Mouse (Mus musculus) MEL (cell line): ENCODE data around the gene Pdlim4. TPM values are rescaled to one million over a fixed set of nuclear protein-coding genes. Genes with fewer than 3 reads are reported as not detected.

Source experiments
- DNase-seq: peaks from one replicate; pipeline ENCODE4 v3.0.0; 2011; ENCODE audit warnings: low read depth, low spot score
- H3K27ac ChIP-seq: 2 replicates; pipeline ENCODE4 v1.5.1; 2012; ENCODE audit warnings: low read depth, mild to moderate bottlenecking, control low read depth, low read length, moderate library complexity; ENCODE audit not compliant: control insufficient read depth
- H3K27me3 ChIP-seq, 2 experiments: fragments of 150-350 bp in 1 of 2; sonication (generic) in 1 of 2; 2 replicates each; pipeline ENCODE4 v1.6.1; 2012; ENCODE audit warnings: low read length in 2 of 2, mild to moderate bottlenecking in 2 of 2, improper control_type of control experiment in 1 of 2, moderate library complexity in 1 of 2; ENCODE audit not compliant: insufficient read depth in 2 of 2, control insufficient read depth in 1 of 2
- H3K36me3 ChIP-seq, 2 experiments: 2 replicates each; pipeline ENCODE4 v1.6.1; 2012 to 2014; ENCODE audit warnings: low read length in 2 of 2, improper control_type of control experiment in 1 of 2, inconsistent platforms in 1 of 2, mild to moderate bottlenecking in 1 of 2; ENCODE audit not compliant: insufficient read depth in 2 of 2, control insufficient read depth in 1 of 2
- H3K4me1 ChIP-seq, 2 experiments: fragments of 150-350 bp in 1 of 2; sonication (generic) in 1 of 2; 2 replicates each; pipeline ENCODE4 v1.6.1; 2012; ENCODE audit warnings: low read length in 2 of 2, improper control_type of control experiment in 1 of 2, mild to moderate bottlenecking in 1 of 2; ENCODE audit not compliant: insufficient read depth in 2 of 2, control insufficient read depth in 1 of 2
- H3K4me3 ChIP-seq, 2 experiments: fragments of 150-350 bp in 1 of 2; sonication (generic) in 1 of 2; 2 replicates each; pipeline ENCODE4 v1.5.1; 2012; ENCODE audit warnings: low read depth in 2 of 2, low read length in 2 of 2, mild to moderate bottlenecking in 2 of 2, moderate library complexity in 2 of 2, control low read depth in 1 of 2, improper control_type of control experiment in 1 of 2; ENCODE audit not compliant: control insufficient read depth in 1 of 2, insufficient read depth in 1 of 2
- H3K79me2 ChIP-seq: 2 replicates; pipeline ENCODE4 v1.6.1; 2012; ENCODE audit warnings: mild to moderate bottlenecking, low read length, moderate library complexity; ENCODE audit not compliant: control insufficient read depth, poor library complexity, insufficient read depth
- H3K9ac ChIP-seq: 2 replicates; pipeline ENCODE4 v1.6.1; 2012; ENCODE audit warnings: low read depth, mild to moderate bottlenecking, control low read depth, low read length, moderate library complexity; ENCODE audit not compliant: control insufficient read depth, poor library complexity, severe bottlenecking
- H3K9me3 ChIP-seq: fragments of 150-350 bp; sonication (generic); replicated peaks from 2 replicates; pipeline ENCODE4 v1.6.1; 2012; ENCODE audit warnings: mild to moderate bottlenecking, low read length, improper control_type of control experiment, moderate library complexity; ENCODE audit not compliant: insufficient read depth
- BHLHE40 ChIP-seq: IDR thresholded peaks from 2 replicates; pipeline ENCODE4 v1.6.1; 2012; ENCODE audit warnings: low read depth, mild to moderate bottlenecking, inconsistent platforms, low read length, improper control_type of control experiment, borderline replicate concordance
- CTCF ChIP-seq, 3 experiments: IDR thresholded peaks in 2 of 3; conservative IDR thresholded peaks in 1 of 3; 2 replicates each; pipeline ENCODE4 v1.5.1; 2011 to 2012; ENCODE audit warnings: low read length in 3 of 3, low read depth in 2 of 3, mild to moderate bottlenecking in 2 of 3, improper control_type of control experiment in 1 of 3, inconsistent platforms in 1 of 3, mixed read lengths in 1 of 3, moderate library complexity in 1 of 3; ENCODE audit not compliant: control insufficient read depth in 1 of 3, insufficient read depth in 1 of 3, poor library complexity in 1 of 3, severe bottlenecking in 1 of 3
- ETS1 ChIP-seq: IDR thresholded peaks from 2 replicates; pipeline ENCODE4 v1.6.1; 2012; ENCODE audit warnings: low read depth, mild to moderate bottlenecking, inconsistent platforms, low read length, improper control_type of control experiment, moderate library complexity
- GATA1 ChIP-seq: IDR thresholded peaks from 2 replicates; pipeline ENCODE4 v1.6.1; 2011; ENCODE audit warnings: low read depth, low read length, improper control_type of control experiment
- HCFC1 ChIP-seq: IDR thresholded peaks from 2 replicates; pipeline ENCODE4 v1.6.1; 2012; ENCODE audit warnings: low read depth, mild to moderate bottlenecking, inconsistent platforms, low read length, improper control_type of control experiment, moderate library complexity
- KAT2A ChIP-seq: conservative IDR thresholded peaks from 2 replicates; pipeline ENCODE4 v1.6.1; 2012; ENCODE audit warnings: low read depth, low read length, improper control_type of control experiment, inconsistent platforms
- MAX ChIP-seq: IDR thresholded peaks from 2 replicates; pipeline ENCODE4 v1.6.1; 2011; ENCODE audit warnings: low read length, improper control_type of control experiment
- MAZ ChIP-seq: IDR thresholded peaks from 2 replicates; pipeline ENCODE4 v1.6.1; 2012; ENCODE audit warnings: low read depth, mild to moderate bottlenecking, inconsistent platforms, low read length, improper control_type of control experiment
- MEF2A ChIP-seq: IDR thresholded peaks from 2 replicates; pipeline ENCODE4 v1.6.1; 2014; ENCODE audit warnings: low read depth, mild to moderate bottlenecking, inconsistent platforms, low read length, improper control_type of control experiment; ENCODE audit not compliant: poor library complexity, insufficient replicate concordance, severe bottlenecking; ENCODE audit errors: extremely low read depth
- MYB ChIP-seq: IDR thresholded peaks from 2 replicates; pipeline ENCODE4 v1.6.1; 2011; ENCODE audit warnings: mild to moderate bottlenecking, low read depth, low read length, improper control_type of control experiment
- MYC ChIP-seq: IDR thresholded peaks from 2 replicates; pipeline ENCODE4 v1.6.1; 2011; ENCODE audit warnings: low read depth, mild to moderate bottlenecking, low read length, improper control_type of control experiment, moderate library complexity
- NELFE ChIP-seq: IDR thresholded peaks from 2 replicates; pipeline ENCODE4 v1.6.1; 2011; ENCODE audit warnings: low read depth, low read length, improper control_type of control experiment
- POLR2A ChIP-seq, 2 experiments: IDR thresholded peaks; 2 replicates each; pipeline ENCODE4 v1.6.1; 2011 to 2012; ENCODE audit warnings: low read length in 2 of 2, mild to moderate bottlenecking in 2 of 2, control low read depth in 1 of 2, improper control_type of control experiment in 1 of 2, low read depth in 1 of 2, moderate library complexity in 1 of 2; ENCODE audit not compliant: control insufficient read depth in 1 of 2, insufficient read depth in 1 of 2, poor library complexity in 1 of 2
- POLR2AphosphoS2 ChIP-seq: IDR thresholded peaks from 2 replicates; pipeline ENCODE4 v1.6.1; 2011; ENCODE audit warnings: low read length, improper control_type of control experiment
- POLR2AphosphoS5 ChIP-seq: IDR thresholded peaks from 2 replicates; pipeline ENCODE4 v1.6.1; 2012; ENCODE audit warnings: low read depth, borderline replicate concordance, mild to moderate bottlenecking, inconsistent platforms, low read length, moderate library complexity, mixed read lengths
- RAD21 ChIP-seq: IDR thresholded peaks from 2 replicates; pipeline ENCODE4 v1.6.1; 2011; ENCODE audit warnings: mild to moderate bottlenecking, low read depth, low read length, improper control_type of control experiment
- RCOR1 ChIP-seq: IDR thresholded peaks from 2 replicates; pipeline ENCODE4 v1.6.1; 2012; ENCODE audit warnings: low read depth, mild to moderate bottlenecking, inconsistent platforms, low read length, improper control_type of control experiment
- SIN3A ChIP-seq: IDR thresholded peaks from 2 replicates; pipeline ENCODE4 v1.6.1; 2012; ENCODE audit warnings: low read length, improper control_type of control experiment, inconsistent platforms
- SMC3 ChIP-seq: IDR thresholded peaks from 2 replicates; pipeline ENCODE4 v1.6.1; 2011; ENCODE audit warnings: low read depth, low read length, improper control_type of control experiment
- TBP ChIP-seq: IDR thresholded peaks from 2 replicates; pipeline ENCODE4 v1.8.0; 2011; ENCODE audit warnings: low read depth, low read length, improper control_type of control experiment
- TCF12 ChIP-seq: IDR thresholded peaks from 2 replicates; pipeline ENCODE4 v1.6.1; 2014; ENCODE audit warnings: low read depth, mild to moderate bottlenecking, inconsistent platforms, low read length, improper control_type of control experiment, moderate library complexity
- UBTF ChIP-seq: IDR thresholded peaks from 2 replicates; pipeline ENCODE4 v1.6.1; 2012; ENCODE audit warnings: low read depth, mild to moderate bottlenecking, inconsistent platforms, low read length, improper control_type of control experiment, moderate library complexity, borderline replicate concordance; ENCODE audit not compliant: insufficient read depth
- USF2 ChIP-seq, 2 experiments: IDR thresholded peaks; 2 replicates each; pipeline ENCODE4 v1.6.1; 2011 to 2012; ENCODE audit warnings: improper control_type of control experiment in 2 of 2, low read length in 2 of 2, borderline replicate concordance in 1 of 2, inconsistent platforms in 1 of 2, low read depth in 1 of 2, mild to moderate bottlenecking in 1 of 2; ENCODE audit not compliant: insufficient read depth in 1 of 2
- ZNF384 ChIP-seq: IDR thresholded peaks from 2 replicates; pipeline ENCODE4 v1.6.1; 2012; ENCODE audit warnings: low read depth, mild to moderate bottlenecking, inconsistent platforms, low read length, improper control_type of control experiment
- polyA plus RNA-seq, 2 experiments: library from polyadenylated mRNA; stranded (reverse) in 1 of 2; unstranded in 1 of 2; fragments of >175 nt in 1 of 2; fragments of >200 nt in 1 of 2; gene quantifications; 2 replicates each; pipeline versions ENCODE4 v1.2.1 to v1.2.4; 2012; ENCODE audit warnings: low replicate concordance in 2 of 2, low read depth in 1 of 2; ENCODE audit not compliant: insufficient read length in 2 of 2, insufficient read depth in 1 of 2, missing spikeins in 1 of 2
- total RNA-seq: library from RNA; depleted of rRNA; stranded (reverse); fragments of 300-350 nt; gene quantifications from 2 replicates; pipeline ENCODE4 v1.2.3, GENCODE M21; 2012

The Pdlim4 gene
- total and polyA plus RNA-seq, 3 experiments = 0.70 TPM; not detected in 2

GRCm38 (mm10) chr11:54028044-54028951 lies 40.5 kb downstream of the Pdlim4 start, which contains the start of gene Slc22a4 (continued):
- TF ChIP-seq HCFC1 (peak; percentile 20; the same call in 1 of the 2 replicates), POLR2AphosphoS2 (peak; percentile 33; the same call in 1 of the 2 replicates), NELFE (peak; percentile 56), MEF2A (no peak)

DNA sequence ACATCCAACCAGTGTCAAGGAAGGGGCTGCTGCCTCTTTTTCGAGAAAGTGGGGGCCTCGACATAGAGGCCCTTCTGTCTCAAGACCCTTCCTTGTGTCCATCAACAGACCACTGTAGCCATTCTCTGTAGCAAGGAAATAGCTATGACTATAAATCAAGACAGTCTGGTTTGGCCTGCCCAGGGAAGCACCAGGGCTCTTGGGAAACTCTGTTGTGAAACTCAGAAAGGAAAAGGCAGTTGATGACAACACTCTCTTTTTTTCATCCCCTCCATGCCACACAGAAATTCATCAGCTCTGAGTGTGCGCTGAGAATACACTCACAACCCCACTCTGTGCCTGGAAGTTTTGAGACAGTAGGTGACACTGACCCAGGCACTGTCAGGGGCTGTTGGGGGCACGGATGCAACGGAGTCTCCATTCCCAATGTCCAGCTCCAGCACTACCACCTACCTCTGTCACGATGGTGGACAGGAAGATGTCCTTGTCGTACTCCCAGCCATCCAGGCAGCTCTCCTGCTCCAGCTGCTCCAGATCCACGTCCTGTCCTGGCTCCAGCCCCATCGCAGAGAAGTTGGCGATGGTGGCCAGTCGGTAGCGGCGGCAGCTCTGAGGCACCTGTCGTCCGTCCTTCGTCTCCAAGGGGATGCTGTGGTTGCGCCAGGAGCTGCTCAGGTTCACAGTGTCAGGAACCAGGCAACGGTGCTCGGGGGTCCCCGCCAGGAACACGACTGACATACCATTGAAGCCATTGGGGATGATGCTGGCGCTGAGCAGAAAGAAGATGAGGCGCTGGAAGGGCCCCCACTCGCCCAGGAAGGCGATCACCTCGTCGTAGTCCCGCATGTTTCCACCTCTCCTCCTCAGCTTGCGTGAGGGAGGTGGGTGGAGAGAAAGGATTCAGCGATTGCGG lies 41.4 kb downstream of the Pdlim4 start:
- H3K36me3 ChIP-seq = peaks cover 0 to 33% of the 10 kb centered on the region in 2 experiments; a peak in 2 of 4 replicates

GRCm38 (mm10) chr11:54026491-54027041 lies 42.2 kb downstream of the Pdlim4 start:
- H3K79me2 ChIP-seq = peaks cover 3% of the 10 kb centered on the region; the same call in 1 of the 2 replicates
- peak; percentile 91 for DNase-seq
- H3K4me1 ChIP-seq = peaks cover 29 to 39% of the 10 kb centered on the region in 2 experiments
- H3K9me3 ChIP-seq = no peaks in the 10 kb centered on the region
- peak overlapping the region; percentile 44 for H3K27ac ChIP-seq
- no peaks in the 10 kb centered on the region for H3K27me3 ChIP-seq
- no peak overlapping the region for H3K9ac ChIP-seq
- H3K36me3 ChIP-seq = peaks cover 0 to 33% of the 10 kb centered on the region in 2 experiments; a peak in 2 of 4 replicates
- H3K4me3 ChIP-seq = peak overlapping the region in 1 of 2 experiments; percentile 93; a peak in 1 of 4 replicates
- TF ChIP-seq POLR2AphosphoS2 (no peak), POLR2AphosphoS5 (no peak), BHLHE40 (peak; percentile 54; the same call in 1 of the 2 replicates), RAD21 (no peak), RCOR1 (peak; percentile 82), MAZ (peak; percentile 72; the same call in 1 of the 2 replicates), MYC (0 out of 2 replicates have a peak, but pooled peaks have one; percentile 26), CTCF (IDR thresholded peaks at IDR 0.05 in 2 of 3, conservative IDR thresholded peaks at IDR 0.05 in 1 of 3; ENCODE audit: control insufficient read depth in 1 of 3, insufficient read depth in 1 of 3, low read depth in 2 of 3, low read length in 3 of 3, poor library complexity in 1 of 3, severe bottlenecking in 1 of 3) (no peak), MAX (no peak), GATA1 (peak; percentile 90), MYB (peak; percentile 80), USF2 (IDR thresholded peaks at IDR 0.05; ENCODE audit: borderline replicate concordance in 1 of 2, insufficient read depth in 1 of 2, low read depth in 1 of 2, low read length in 2 of 2) (no peak), TCF12 (peak; percentile 99), POLR2A (IDR thresholded peaks at IDR 0.05; ENCODE audit: control insufficient read depth in 1 of 2, insufficient read depth in 1 of 2, low read depth in 1 of 2, low read length in 2 of 2, poor library complexity in 1 of 2) (no peak; a peak in 1 of 4 replicates), SMC3 (no peak), TBP (peak; percentile 39; the same call in 1 of the 2 replicates), ZNF384 (peak; percentile 69), ETS1 (peak; percentile 99), KAT2A (peak; percentile 23; the same call in 1 of the 2 replicates)

More for the DNA sequence above, 41.4 kb downstream of the Pdlim4 start:
- Histone ChIP-seq H3K79me2 (peaks cover 3% of the 10 kb centered on the region; the same call in 1 of the 2 replicates), H3K4me1 (peaks cover 29 to 39% of the 10 kb centered on the region in 2 experiments), H3K27ac (peak overlapping the region; percentile 44), H3K9ac (peak overlapping the region; percentile 74), H3K4me3 (peak overlapping the region; percentile 65 to 93), H3K27me3 (no peaks in the 10 kb centered on the region), H3K9me3 (no peaks in the 10 kb centered on the region)
- DNase-seq = no peak
- no peak; the same call in 1 of the 2 replicates for TF ChIP-seq NELFE
- TF ChIP-seq MYB = 0 out of 2 replicates have a peak, but pooled peaks have one; percentile 21
- TF ChIP-seq KAT2A = no peak
- TF ChIP-seq SIN3A = no peak
- no peak for TF ChIP-seq UBTF
